Mouse (Mus musculus) olfactory bulb, adult 2 months (tissue): ENCODE results near the gene Ube2i. TPM values are rescaled to one million over a fixed set of nuclear protein-coding genes. Genes with fewer than 3 reads are reported as not detected.

Experiments
- H3K27ac ChIP-seq: fragments of 200-500 bp; 2 replicates; pipeline ENCODE4 v1.5.1; 2012; ENCODE audit warnings: low read depth, low read length; ENCODE audit not compliant: insufficient read depth
- H3K4me1 ChIP-seq: fragments of 200-500 bp; 2 replicates; pipeline ENCODE4 v1.6.1; 2012; ENCODE audit warnings: low read length; ENCODE audit not compliant: control insufficient read depth, insufficient read depth
- H3K4me3 ChIP-seq: fragments of 200-500 bp; 2 replicates; pipeline ENCODE4 v1.5.1; 2012; ENCODE audit warnings: mild to moderate bottlenecking, low read depth, low read length, moderate library complexity; ENCODE audit not compliant: insufficient read depth
- CTCF ChIP-seq: fragments of 200-500 bp; IDR thresholded peaks from 2 replicates; pipeline ENCODE4 v1.5.1; 2012; ENCODE audit warnings: low read depth, mild to moderate bottlenecking, low read length, moderate library complexity; ENCODE audit not compliant: insufficient read depth
- POLR2A ChIP-seq: fragments of 200-500 bp; IDR thresholded peaks from 2 replicates; pipeline ENCODE4 v1.6.1; 2012; ENCODE audit warnings: mild to moderate bottlenecking, low read depth, low read length, moderate library complexity; ENCODE audit not compliant: insufficient read depth
- WGBS: fragments of 180-500 bp; shearing (Covaris S2); methylation state at CpG from one replicate; pipeline ENCODE4 v1.1.7; 2018; 5-methylcytosine and 5-hydroxymethylcytosine counted together
- polyA plus RNA-seq: library from polyadenylated mRNA; stranded (reverse); fragments of >200 nt; gene quantifications from 2 replicates; pipeline ENCODE4 v1.2.4, GENCODE M21; 2012; ENCODE audit warnings: low replicate concordance; ENCODE audit not compliant: missing spikeins, insufficient read depth, insufficient read length

The Ube2i gene
- polyA plus RNA-seq, 1 experiment = 452 TPM

GRCm38 (mm10) chr17:25224586-25225222 lies 49.7 kb downstream of the Ube2i start:
- no peak for TF ChIP-seq CTCF
- no peak for TF ChIP-seq POLR2A
- 91% methylated on average over 7 of the region's 7 CpGs for WGBS

GRCm38 (mm10) chr17:25222951-25223601 lies 51.3 kb downstream of the Ube2i start:
- 18% methylated on average over 6 of the region's 6 CpGs for WGBS
- H3K27ac ChIP-seq = peak overlapping the region; percentile 59; the same call in 1 of the 2 replicates
- peak overlapping the region; percentile 34; the same call in 1 of the 2 replicates for H3K4me3 ChIP-seq
- peaks cover 15% of the 10 kb centered on the region for H3K4me1 ChIP-seq
- no peak for TF ChIP-seq CTCF
- no peak for TF ChIP-seq POLR2A

More at GRCm38 (mm10) chr17:25224586-25225222, 49.7 kb downstream of the Ube2i start:
- H3K27ac ChIP-seq = no peak overlapping the region
- H3K4me1 ChIP-seq = peaks cover 15% of the 10 kb centered on the region
- H3K4me3 ChIP-seq = no peak overlapping the region

GRCm38 (mm10) chr17:25222504-25222940 lies 51.9 kb downstream of the Ube2i start:
- WGBS = 13% methylated on average over 23 of the region's 28 CpGs
- Histone ChIP-seq H3K27ac (peak overlapping the region; percentile 59; the same call in 1 of the 2 replicates), H3K4me3 (peak overlapping the region; percentile 34)

GRCm38 (mm10) chr17:25221821-25222503 lies 52.5 kb downstream of the Ube2i start:
- 1% methylated on average over 27 of the region's 30 CpGs for WGBS
- H3K27ac ChIP-seq = peak overlapping the region; percentile 74

More at GRCm38 (mm10) chr17:25222504-25222940, 51.9 kb downstream of the Ube2i start:
- H3K4me1 ChIP-seq = peaks cover 15% of the 10 kb centered on the region

GRCm38 (mm10) chr17:25220746-25221145 lies 53.7 kb downstream of the Ube2i start:
- TF ChIP-seq POLR2A (no peak), CTCF (no peak)
- no peak overlapping the region for H3K4me3 ChIP-seq
- H3K4me1 ChIP-seq = peaks cover 15% of the 10 kb centered on the region
- peak overlapping the region; percentile 17; the same call in 1 of the 2 replicates for H3K27ac ChIP-seq
- 77% methylated on average over 1 of the region's 1 CpGs for WGBS

More at GRCm38 (mm10) chr17:25221821-25222503, 52.5 kb downstream of the Ube2i start:
- TF ChIP-seq CTCF = no peak
- no peak for TF ChIP-seq POLR2A
- Histone ChIP-seq H3K4me3 (peak overlapping the region; percentile 47), H3K4me1 (peaks cover 15% of the 10 kb centered on the region)

- Histone ChIP-seq H3K4me1 (peaks cover 15% of the 10 kb centered on the region), H3K27ac (no peak overlapping the region), H3K4me3 (no peak overlapping the region)
- WGBS = 94% methylated on average over 15 of the region's 15 CpGs
- no peak for TF ChIP-seq CTCF
- no peak for TF ChIP-seq POLR2A
These were observed 54.7 kb downstream of the Ube2i start for GRCm38 (mm10) chr17:25219492-25220295.

- TF ChIP-seq POLR2A (no peak), CTCF (no peak)
- Histone ChIP-seq H3K27ac (no peak overlapping the region), H3K4me3 (no peak overlapping the region), H3K4me1 (peaks cover 15% of the 10 kb centered on the region)
- 89% methylated on average over 9 of the region's 9 CpGs for WGBS
These were observed 55.5 kb downstream of the Ube2i start for GRCm38 (mm10) chr17:25218967-25219366.

GRCm38 (mm10) chr17:25215431-25215830 lies 59.0 kb downstream of the Ube2i start:
- WGBS = 79% methylated on average over 3 of the region's 3 CpGs

More at GRCm38 (mm10) chr17:25215431-25215830, 59.0 kb downstream of the Ube2i start:
- H3K4me3 ChIP-seq = no peak overlapping the region
- TF ChIP-seq POLR2A (no peak), CTCF (no peak)
- no peak overlapping the region for H3K27ac ChIP-seq
- peaks cover 8% of the 10 kb centered on the region for H3K4me1 ChIP-seq

Other genes starting within 250 kb of the Ube2i start
- gene Tmem204, start 191.0 kb downstream of the Ube2i start, polyA plus RNA-seq = not detected in 2 replicates
- gene Telo2, start 158.7 kb downstream of the Ube2i start, polyA plus RNA-seq = not detected in 2 replicates
- gene Ptx4, start 153.9 kb downstream of the Ube2i start, polyA plus RNA-seq = not detected in 2 replicates
- not detected in 2 replicates for gene Clcn7, start 141.2 kb downstream of the Ube2i start, polyA plus RNA-seq
- not detected in 2 replicates for gene Ccdc154, start 112.2 kb downstream of the Ube2i start, polyA plus RNA-seq
- not detected in 2 replicates for gene Gm38655, start 99.2 kb downstream of the Ube2i start, polyA plus RNA-seq
- not detected in 2 replicates for gene BC003965, start 90.1 kb downstream of the Ube2i start, polyA plus RNA-seq
- gene Unkl, start 86.2 kb downstream of the Ube2i start, polyA plus RNA-seq = not detected in 2 replicates
- not detected in 2 replicates for gene Gnptg, start 34.5 kb downstream of the Ube2i start, polyA plus RNA-seq
- gene Tsr3, start 34.5 kb downstream of the Ube2i start, polyA plus RNA-seq = not detected in 2 replicates
- gene Baiap3, start 18.3 kb downstream of the Ube2i start, polyA plus RNA-seq = not detected in 2 replicates
- not detected in 2 replicates for gene Prss34, start 23.8 kb upstream of the Ube2i start, polyA plus RNA-seq
- gene Prss28, start 34.0 kb upstream of the Ube2i start, polyA plus RNA-seq = not detected in 2 replicates
- gene Prss29, start 44.0 kb upstream of the Ube2i start, polyA plus RNA-seq = not detected in 2 replicates
- not detected in 2 replicates for gene Tpsab1, start 70.9 kb upstream of the Ube2i start, polyA plus RNA-seq
- not detected in 2 replicates for gene Tpsb2, start 91.7 kb upstream of the Ube2i start, polyA plus RNA-seq
- gene Tpsg1, start 94.7 kb upstream of the Ube2i start, polyA plus RNA-seq = not detected in 2 replicates
- gene Cacna1h, start 159.2 kb upstream of the Ube2i start, polyA plus RNA-seq = not detected in 2 replicates
- not detected in 2 replicates for gene Tekt4, start 180.0 kb upstream of the Ube2i start, polyA plus RNA-seq
- not detected in 2 replicates for gene Sstr5, start 222.7 kb upstream of the Ube2i start, polyA plus RNA-seq